Mouse (Mus musculus): Measurements from ENCODE around the gene Parn. TPM values are rescaled to one million over a fixed set of nuclear protein-coding genes. Genes with fewer than 3 reads are reported as not detected.
"Not testable (repeated sequence)": the region's sequence is repeated elsewhere in the genome, so short reads cannot be mapped to it uniquely, and the experiment has no call there.

Parn gene
- polyA plus RNA-seq, 1 experiment from 2014 or later: 15.5 TPM

- ATAC-seq (ENCODE audit: insufficient read depth): not testable (repeated sequence)
- WGBS (ENCODE audit: insufficient replicate concordance): 36% methylated on average over 5 of the region's 5 CpGs
- H3K4me3 ChIP-seq (replicated peaks): peak overlapping the region; percentile 94
Observed at GRCm38 (mm10) chr16:13670896-13671295, 2.9 kb upstream of the Parn start.

GRCm38 (mm10) chr16:13669282-13669681 is 1.3 kb upstream of the Parn start:
- H3K27ac ChIP-seq (replicated peaks): no peak overlapping the region
- H3K4me2 ChIP-seq: no peak overlapping the region
- no peak for ATAC-seq (ENCODE audit: insufficient read depth)
- no peaks in the 10 kb centered on the region for H3K9me3 ChIP-seq (replicated peaks)
- H3K4me1 ChIP-seq (replicated peaks): peaks cover 47% of the 10 kb centered on the region
- H3K9ac ChIP-seq: no peak overlapping the region
- no peaks in the 10 kb centered on the region for H3K27me3 ChIP-seq
- no peak overlapping the region for H3K4me3 ChIP-seq (replicated peaks)
- WGBS (ENCODE audit: insufficient replicate concordance): 83% methylated on average over 1 of the region's 1 CpGs
- peaks cover 12% of the 10 kb centered on the region; the same call in 1 of the 2 replicates for H3K36me3 ChIP-seq (replicated peaks)

More at GRCm38 (mm10) chr16:13670896-13671295, 2.9 kb upstream of the Parn start:
- not testable (repeated sequence) for H3K9ac ChIP-seq; H3K27me3 ChIP-seq; H3K36me3 ChIP-seq (replicated peaks); H3K9me3 ChIP-seq (replicated peaks)
- H3K27ac ChIP-seq (replicated peaks): peak overlapping the region; percentile 89; the same call in 1 of the 2 replicates
- H3K4me1 ChIP-seq (replicated peaks): peaks cover 47% of the 10 kb centered on the region
- H3K4me2 ChIP-seq: peak overlapping the region; percentile 92

DNA sequence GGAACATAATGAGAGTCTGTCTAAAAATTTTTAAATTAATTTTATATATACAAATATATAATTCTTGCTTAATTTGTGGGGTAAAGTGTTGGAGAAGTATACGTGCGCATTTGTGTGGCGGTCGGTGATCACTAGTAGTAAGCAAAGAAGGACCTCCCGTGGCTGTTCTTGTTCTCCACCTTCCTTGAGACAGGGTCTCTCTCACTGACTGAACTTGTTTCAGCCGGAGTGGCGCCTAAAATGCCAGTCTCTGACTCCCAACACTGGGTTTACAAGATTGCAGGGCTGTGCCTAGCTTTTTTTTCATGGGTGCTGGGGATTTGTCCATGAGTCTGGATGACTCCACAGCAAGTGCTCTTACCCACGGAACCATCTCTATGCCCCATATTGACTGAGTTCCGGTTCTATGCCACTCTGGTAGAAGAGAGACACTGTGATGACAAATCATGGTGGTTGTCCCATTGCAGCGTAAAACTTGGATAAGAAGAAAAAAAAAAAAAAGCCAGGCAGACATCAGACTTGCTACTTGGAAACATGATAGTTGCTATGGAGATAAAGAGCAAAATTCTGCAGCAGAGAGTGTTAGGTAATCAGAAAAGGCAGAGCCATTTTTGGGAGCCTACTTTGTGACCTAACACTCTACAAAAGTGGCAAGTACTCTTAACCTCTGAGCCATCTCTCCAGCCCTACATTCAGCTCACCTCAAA is 585 bp upstream of the Parn start:
- no peaks in the 10 kb centered on the region for H3K27me3 ChIP-seq
- 57% methylated on average over 10 of the region's 10 CpGs for WGBS (ENCODE audit: insufficient replicate concordance)
- H3K27ac ChIP-seq (replicated peaks): peak overlapping the region; percentile 75
- H3K4me1 ChIP-seq (replicated peaks): peaks cover 47% of the 10 kb centered on the region
- peaks cover 13% of the 10 kb centered on the region; the same call in 1 of the 2 replicates for H3K36me3 ChIP-seq (replicated peaks)
- H3K9me3 ChIP-seq (replicated peaks): no peaks in the 10 kb centered on the region
- peak overlapping the region; percentile 76 for H3K4me3 ChIP-seq (replicated peaks)
- H3K9ac ChIP-seq: peak overlapping the region; percentile 71
- ATAC-seq (ENCODE audit: insufficient read depth): no peak
- H3K4me2 ChIP-seq: peak overlapping the region; percentile 80

- 79% methylated on average over 9 of the region's 9 CpGs for WGBS (ENCODE audit: insufficient replicate concordance)
- no peaks in the 10 kb centered on the region for H3K9me3 ChIP-seq (replicated peaks)
- ATAC-seq (ENCODE audit: insufficient read depth): no peak
- no peaks in the 10 kb centered on the region for H3K4me1 ChIP-seq (replicated peaks)
- H3K9ac ChIP-seq: no peak overlapping the region
- peaks cover 60% of the 10 kb centered on the region for H3K36me3 ChIP-seq (replicated peaks)
- no peak overlapping the region for H3K27ac ChIP-seq (replicated peaks)
- H3K4me3 ChIP-seq (replicated peaks): no peak overlapping the region
- no peak overlapping the region for H3K4me2 ChIP-seq
- H3K27me3 ChIP-seq: no peaks in the 10 kb centered on the region
Observed at GRCm38 (mm10) chr16:13660736-13661135, 7.2 kb downstream of the Parn start.

DNA sequence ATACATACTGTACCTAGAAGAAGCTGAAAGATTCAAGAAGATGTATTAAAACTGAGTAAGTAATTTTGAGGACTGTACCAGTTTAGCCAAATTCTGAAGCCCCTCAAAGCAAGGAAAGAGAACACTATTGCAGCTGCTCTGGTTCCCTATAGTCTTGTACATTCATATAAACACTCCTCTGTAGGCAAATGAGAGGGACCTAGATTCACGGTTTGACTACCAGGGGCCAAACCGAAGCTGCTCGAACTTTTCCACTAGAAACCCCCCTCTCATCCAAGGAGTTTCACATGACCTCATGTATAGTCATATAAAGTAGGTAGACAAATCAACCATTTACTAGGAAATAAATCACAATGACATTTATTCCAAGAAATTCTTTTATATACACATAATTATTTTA is 9.1 kb downstream of the Parn start:
- Histone ChIP-seq H3K4me1 (replicated peaks) (no peaks in the 10 kb centered on the region), H3K4me2 (no peak overlapping the region), H3K4me3 (replicated peaks) (no peak overlapping the region), H3K9me3 (replicated peaks) (no peaks in the 10 kb centered on the region), H3K36me3 (replicated peaks) (peaks cover 57% of the 10 kb centered on the region), H3K9ac (no peak overlapping the region), H3K27ac (replicated peaks) (no peak overlapping the region), H3K27me3 (no peaks in the 10 kb centered on the region)
- WGBS (ENCODE audit: insufficient replicate concordance): 82% methylated on average over 3 of the region's 3 CpGs
- ATAC-seq (ENCODE audit: insufficient read depth): no peak

GRCm38 (mm10) chr16:13645930-13646329 is 22.0 kb downstream of the Parn start:
- WGBS (ENCODE audit: insufficient replicate concordance): 70% methylated on average over 4 of the region's 4 CpGs
- ATAC-seq (ENCODE audit: insufficient read depth): no peak

DNA sequence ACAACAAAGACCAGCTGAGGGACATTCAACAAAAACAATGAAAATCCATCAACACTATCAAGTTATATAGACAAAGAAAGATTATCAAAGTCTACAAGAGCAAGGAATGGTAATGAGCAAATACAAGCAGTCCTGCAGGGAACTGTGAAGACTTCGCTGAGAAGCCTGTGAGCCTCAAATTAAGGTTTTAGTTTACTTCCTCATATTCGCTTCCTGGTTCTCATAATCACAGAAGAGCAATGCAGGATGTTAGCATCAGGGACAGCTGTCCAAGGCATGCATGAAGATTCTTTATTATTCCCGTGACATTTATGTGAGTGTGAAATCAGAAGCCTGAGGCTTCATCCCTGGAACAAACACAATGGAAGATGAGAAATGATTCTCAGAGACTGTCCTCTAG is 23.5 kb downstream of the Parn start:
- no peak overlapping the region for H3K9ac ChIP-seq
- no peak overlapping the region for H3K4me2 ChIP-seq
- peaks cover 24% of the 10 kb centered on the region for H3K36me3 ChIP-seq (replicated peaks)
- no peaks in the 10 kb centered on the region for H3K4me1 ChIP-seq (replicated peaks)
- H3K9me3 ChIP-seq (replicated peaks): no peaks in the 10 kb centered on the region
- 44% methylated on average over 3 of the region's 3 CpGs for WGBS (ENCODE audit: insufficient replicate concordance)
- no peak for ATAC-seq (ENCODE audit: insufficient read depth)
- H3K4me3 ChIP-seq (replicated peaks): no peak overlapping the region
- no peaks in the 10 kb centered on the region for H3K27me3 ChIP-seq
- no peak overlapping the region for H3K27ac ChIP-seq (replicated peaks)

More at GRCm38 (mm10) chr16:13645930-13646329, 22.0 kb downstream of the Parn start:
- no peaks in the 10 kb centered on the region for H3K4me1 ChIP-seq (replicated peaks)
- H3K27ac ChIP-seq (replicated peaks): no peak overlapping the region
- no peaks in the 10 kb centered on the region for H3K27me3 ChIP-seq
- no peak overlapping the region for H3K4me2 ChIP-seq
- peaks cover 36% of the 10 kb centered on the region for H3K36me3 ChIP-seq (replicated peaks)
- no peak overlapping the region for H3K9ac ChIP-seq
- H3K4me3 ChIP-seq (replicated peaks): no peak overlapping the region
- no peaks in the 10 kb centered on the region for H3K9me3 ChIP-seq (replicated peaks)

GRCm38 (mm10) chr16:13640064-13640463 is 27.9 kb downstream of the Parn start:
- WGBS (ENCODE audit: insufficient replicate concordance): 77% methylated on average over 7 of the region's 7 CpGs
- Histone ChIP-seq H3K9ac (no peak overlapping the region), H3K36me3 (replicated peaks) (peaks cover 29% of the 10 kb centered on the region), H3K27me3 (no peaks in the 10 kb centered on the region), H3K9me3 (replicated peaks) (no peaks in the 10 kb centered on the region), H3K4me2 (no peak overlapping the region), H3K27ac (replicated peaks) (no peak overlapping the region), H3K4me3 (replicated peaks) (no peak overlapping the region), H3K4me1 (replicated peaks) (no peaks in the 10 kb centered on the region)
- no peak for ATAC-seq (ENCODE audit: insufficient read depth)

DNA sequence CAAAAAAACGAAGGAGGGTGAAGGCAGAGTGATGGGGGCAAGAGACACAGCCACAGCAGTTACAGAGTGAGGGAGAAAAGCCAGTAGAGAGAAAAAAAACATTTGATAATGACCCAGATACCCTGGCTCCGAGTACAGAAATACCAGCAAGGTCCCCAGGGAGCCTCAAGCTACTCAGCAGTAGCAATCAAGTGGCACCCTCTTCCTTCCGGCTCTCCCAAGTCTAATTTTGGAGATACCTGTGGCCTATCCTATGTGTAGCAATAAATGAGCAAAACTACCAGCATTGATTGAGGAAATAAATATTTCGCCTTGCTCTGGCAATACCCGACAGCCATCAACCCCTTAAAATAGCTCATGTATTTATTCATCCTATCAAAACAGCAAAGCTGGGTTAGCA is 28.5 kb downstream of the Parn start:
- 72% methylated on average over 5 of the region's 5 CpGs for WGBS (ENCODE audit: insufficient replicate concordance)
- H3K4me1 ChIP-seq (replicated peaks): no peaks in the 10 kb centered on the region
- H3K4me3 ChIP-seq (replicated peaks): no peak overlapping the region
- no peaks in the 10 kb centered on the region for H3K9me3 ChIP-seq (replicated peaks)
- no peak overlapping the region for H3K27ac ChIP-seq (replicated peaks)
- no peaks in the 10 kb centered on the region for H3K27me3 ChIP-seq
- H3K9ac ChIP-seq: no peak overlapping the region
- peaks cover 32% of the 10 kb centered on the region for H3K36me3 ChIP-seq (replicated peaks)
- H3K4me2 ChIP-seq: no peak overlapping the region
- ATAC-seq (ENCODE audit: insufficient read depth): no peak

- H3K4me2 ChIP-seq; H3K27ac ChIP-seq (replicated peaks); H3K9me3 ChIP-seq (replicated peaks); H3K4me3 ChIP-seq (replicated peaks); H3K27me3 ChIP-seq; H3K9ac ChIP-seq; H3K4me1 ChIP-seq (replicated peaks); ATAC-seq (ENCODE audit: insufficient read depth): not testable (repeated sequence)
- H3K36me3 ChIP-seq (replicated peaks): peaks cover 35% of the 10 kb centered on the region
- WGBS (ENCODE audit: insufficient replicate concordance): 53% methylated on average over 2 of the region's 2 CpGs
Observed at GRCm38 (mm10) chr16:13638198-13638597, 29.8 kb downstream of the Parn start.

DNA sequence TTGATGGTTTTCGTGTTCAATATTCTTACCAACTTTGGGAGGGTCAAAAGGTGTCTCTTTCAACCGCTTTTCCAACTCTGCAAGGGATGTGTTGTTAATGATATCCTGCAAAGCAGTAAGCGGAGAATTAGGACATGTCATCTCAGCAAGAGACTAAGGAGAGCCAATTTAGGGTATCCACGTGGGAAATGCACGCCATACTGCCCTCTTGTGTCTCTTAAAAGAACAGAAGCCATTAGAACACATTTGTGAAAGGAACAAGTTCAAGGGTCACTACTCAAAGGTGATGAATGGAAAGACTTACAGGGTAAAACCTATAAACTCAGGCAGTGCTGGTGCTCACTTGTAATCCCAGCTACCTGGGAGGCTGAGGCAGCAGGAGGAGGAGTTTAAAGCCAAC is 39.6 kb downstream of the Parn start:
- no peak for ATAC-seq (ENCODE audit: insufficient read depth)
- no peaks in the 10 kb centered on the region for H3K9me3 ChIP-seq (replicated peaks)
- H3K4me1 ChIP-seq (replicated peaks): no peaks in the 10 kb centered on the region
- H3K9ac ChIP-seq: no peak overlapping the region
- peaks cover 56% of the 10 kb centered on the region for H3K36me3 ChIP-seq (replicated peaks)
- 56% methylated on average over 5 of the region's 5 CpGs for WGBS (ENCODE audit: insufficient replicate concordance)
- H3K4me2 ChIP-seq: no peak overlapping the region
- no peak overlapping the region for H3K4me3 ChIP-seq (replicated peaks)
- no peak overlapping the region for H3K27ac ChIP-seq (replicated peaks)
- H3K27me3 ChIP-seq: no peaks in the 10 kb centered on the region
